Mouse (Mus musculus) forebrain, embryonic 15.5 days (tissue): ENCODE results near the gene Mrm3. TPM values are rescaled to one million over a fixed set of nuclear protein-coding genes. Genes with fewer than 3 reads are reported as not detected.
"Not testable (repeated sequence)": the region's sequence is repeated elsewhere in the genome, so short reads cannot be mapped to it uniquely, and the experiment has no call there.

Source experiments
- ATAC-seq: fragments of 200-750 bp; cut with Nextera tagmentation; replicated peaks from 2 replicates; pipeline ENCODE4 v1.8.0; 2017; ENCODE audit warnings: mild to moderate bottlenecking, moderate TSS enrichment, moderate library complexity
- H3K27ac ChIP-seq: fragments of 300-500 bp; sonication (generic); replicated peaks from 2 replicates; pipeline ENCODE4 v1.5.1; 2015; ENCODE audit warnings: mild to moderate bottlenecking, inconsistent platforms
- H3K27me3 ChIP-seq: fragments of 300-500 bp; sonication (generic); 2 replicates; pipeline ENCODE4 v1.6.1; 2015; ENCODE audit warnings: inconsistent platforms
- H3K36me3 ChIP-seq: fragments of 300-500 bp; sonication (generic); 2 replicates; pipeline ENCODE4 v1.6.1; 2015; ENCODE audit warnings: mild to moderate bottlenecking, inconsistent platforms
- H3K4me1 ChIP-seq: fragments of 300-500 bp; sonication (generic); 2 replicates; pipeline ENCODE4 v1.6.1; 2015; ENCODE audit warnings: inconsistent platforms
- H3K4me2 ChIP-seq: fragments of 300-500 bp; sonication (generic); replicated peaks from 2 replicates; pipeline ENCODE4 v1.6.1; 2015; ENCODE audit warnings: mild to moderate bottlenecking, inconsistent platforms
- H3K4me3 ChIP-seq: fragments of 300-500 bp; sonication (generic); 2 replicates; pipeline ENCODE4 v1.5.1; 2015; ENCODE audit warnings: mild to moderate bottlenecking, inconsistent platforms
- H3K9ac ChIP-seq: fragments of 300-500 bp; sonication (generic); replicated peaks from 2 replicates; pipeline ENCODE4 v1.6.1; 2015; ENCODE audit warnings: mild to moderate bottlenecking, inconsistent platforms
- H3K9me3 ChIP-seq: fragments of 300-500 bp; sonication (generic); 2 replicates; pipeline ENCODE4 v1.6.1; 2016; ENCODE audit warnings: inconsistent platforms
- WGBS: fragments of 180-500 bp; shearing (Covaris S2); methylation state at CpG from one replicate; pipeline ENCODE4 v1.1.7; 2015; ENCODE audit warnings: mixed read lengths; 5-methylcytosine and 5-hydroxymethylcytosine counted together
- polyA plus RNA-seq: library from polyadenylated mRNA; unstranded; fragments of >200 nt; fragmentation: Nextera tagmentation; extraction: Ambion mirVana; gene quantifications from 2 replicates; pipeline ENCODE4 v1.2.1, GENCODE M21; 2015

Mrm3 gene
- 20.2 and 22.2 TPM in 2 replicates for polyA plus RNA-seq

DNA sequence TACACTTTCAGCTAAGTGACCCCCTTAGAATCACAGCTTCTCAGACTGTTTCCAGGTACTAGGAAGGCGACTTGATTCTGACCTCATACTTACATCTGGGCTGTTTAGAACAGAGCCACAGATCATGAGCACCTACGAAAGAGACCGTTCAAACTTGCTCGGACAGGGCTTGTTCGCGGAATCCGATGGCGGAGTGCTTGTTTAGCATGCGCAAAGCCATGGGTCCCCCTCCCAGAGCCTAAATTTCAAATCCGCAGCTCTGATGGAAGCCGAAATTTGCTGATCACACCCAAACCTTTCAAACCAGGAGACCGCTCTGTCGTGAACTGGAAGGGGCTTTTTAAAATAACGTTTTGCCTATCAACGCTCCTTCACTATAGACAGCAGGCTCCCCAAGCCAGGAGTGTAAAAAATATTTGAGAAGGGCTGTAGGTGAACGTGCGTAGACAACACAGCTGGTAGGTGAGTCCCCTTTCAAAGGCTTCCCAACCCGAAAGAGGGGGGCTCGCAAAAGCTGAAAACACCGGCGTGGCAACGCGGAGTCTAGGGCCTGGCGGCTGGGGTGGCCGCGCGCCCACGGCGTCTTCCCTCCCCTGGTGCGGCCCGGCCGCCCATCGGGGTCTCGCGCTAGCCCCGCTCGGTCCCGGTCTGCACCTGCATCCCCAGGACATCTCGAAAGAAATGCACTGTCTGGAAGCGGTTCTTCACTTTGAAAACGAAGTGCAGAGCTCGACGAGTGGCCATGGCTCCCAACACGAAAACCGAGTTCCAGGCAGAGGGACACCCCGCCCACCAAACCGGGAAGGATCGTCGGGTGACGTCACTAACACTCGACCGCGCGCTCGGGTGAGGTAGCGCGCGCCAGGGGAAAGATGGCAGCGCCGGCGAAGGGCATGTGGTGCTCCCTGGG, at the start of gene Mrm3, which contains the start of gene Glod4:
TSS of gene Mrm3 (plus strand) at position 815 of the 910 bp plus-strand sequence.
TSS of gene Glod4 (minus strand) at position 825 of the 910 bp plus-strand sequence.
- peaks cover 25% of the 10 kb centered on the region for H3K4me1 ChIP-seq
- peak within 1 kb of the TSS; percentile 92 for H3K4me2 ChIP-seq
- H3K9ac ChIP-seq = peak within 1 kb of the TSS; percentile 93
- peak within 1 kb of the TSS; percentile 87 for H3K27ac ChIP-seq
- peak; percentile 94 for ATAC-seq
- H3K27me3 ChIP-seq = no peaks in the 10 kb centered on the region
- no peaks in the 10 kb centered on the region for H3K9me3 ChIP-seq
- H3K36me3 ChIP-seq = peaks cover 20% of the 10 kb centered on the region
- under 1% methylated on average over 61 of the region's 61 CpGs for WGBS
- peak within 1 kb of the TSS; percentile 73 for H3K4me3 ChIP-seq

DNA sequence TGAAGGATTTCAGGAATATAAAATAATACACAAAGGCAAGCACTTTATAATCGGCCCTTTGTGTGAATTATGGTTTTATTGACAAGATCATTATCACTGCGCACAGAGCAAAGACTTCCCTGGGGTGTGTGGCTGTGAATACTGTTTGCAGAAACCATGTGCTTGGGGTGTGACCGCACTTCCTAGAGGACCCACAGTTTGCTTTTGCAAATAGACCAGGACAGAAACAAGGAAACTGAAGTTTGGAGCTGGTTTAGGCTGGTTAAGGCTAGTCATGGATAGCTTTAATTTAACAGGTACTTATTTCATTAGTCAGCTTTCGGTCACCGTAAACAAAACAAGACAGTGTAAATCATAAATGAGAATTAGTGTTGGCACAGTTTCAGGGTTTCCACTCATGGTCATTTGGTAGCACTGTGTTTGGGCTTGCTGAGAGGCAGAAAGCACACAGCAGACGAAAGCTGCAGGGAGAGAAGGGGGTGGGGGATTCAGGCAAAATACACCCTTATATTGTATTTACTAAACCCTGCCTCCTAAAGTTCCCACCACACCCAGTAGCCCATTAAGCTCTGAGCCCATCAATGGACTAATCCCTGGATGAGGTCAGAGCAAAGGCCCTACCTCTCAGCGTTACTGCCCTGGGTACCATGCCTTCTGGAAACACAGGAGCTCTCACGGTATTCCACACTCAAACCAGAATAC, 47.1 kb upstream of the Mrm3 start:
- Histone ChIP-seq H3K4me3 (no peak overlapping the region), H3K4me1 (peaks cover 4% of the 10 kb centered on the region), H3K4me2 (no peak overlapping the region), H3K27ac (no peak overlapping the region), H3K9me3 (no peaks in the 10 kb centered on the region), H3K36me3 (no peaks in the 10 kb centered on the region), H3K27me3 (no peaks in the 10 kb centered on the region), H3K9ac (no peak overlapping the region)
- ATAC-seq = no peak
- 52% methylated on average over 8 of the region's 8 CpGs for WGBS

DNA sequence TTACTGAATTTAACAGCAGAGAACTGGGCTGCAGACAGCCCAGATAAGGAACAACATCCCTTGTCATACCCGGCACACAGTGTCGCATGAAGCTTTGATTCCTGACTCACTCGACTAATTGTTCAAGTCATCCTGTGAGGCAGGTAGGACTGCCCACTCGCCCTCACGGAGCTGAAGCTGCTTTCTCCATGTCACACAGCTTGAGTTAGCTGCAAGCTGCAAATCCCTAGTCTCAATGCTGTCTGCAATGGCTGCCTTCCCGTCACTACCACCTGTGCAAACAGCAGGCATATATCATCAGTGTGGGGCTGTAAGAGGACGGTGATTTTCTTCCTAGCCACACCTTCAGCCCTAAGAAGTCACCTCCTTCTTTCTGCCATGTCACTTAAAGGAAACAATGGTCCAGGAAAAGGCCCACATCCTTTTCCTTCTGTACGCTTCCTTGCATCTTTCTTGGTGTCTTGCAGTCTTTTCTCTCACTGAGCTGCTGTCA, 46.5 kb upstream of the Mrm3 start:
- no peaks in the 10 kb centered on the region for H3K36me3 ChIP-seq
- no peak overlapping the region for H3K4me3 ChIP-seq
- no peaks in the 10 kb centered on the region for H3K9me3 ChIP-seq
- WGBS = 50% methylated on average over 8 of the region's 8 CpGs
- H3K27me3 ChIP-seq = no peaks in the 10 kb centered on the region
- H3K27ac ChIP-seq = no peak overlapping the region
- ATAC-seq = no peak
- no peak overlapping the region for H3K4me2 ChIP-seq
- no peak overlapping the region for H3K9ac ChIP-seq
- peaks cover 6% of the 10 kb centered on the region for H3K4me1 ChIP-seq

DNA sequence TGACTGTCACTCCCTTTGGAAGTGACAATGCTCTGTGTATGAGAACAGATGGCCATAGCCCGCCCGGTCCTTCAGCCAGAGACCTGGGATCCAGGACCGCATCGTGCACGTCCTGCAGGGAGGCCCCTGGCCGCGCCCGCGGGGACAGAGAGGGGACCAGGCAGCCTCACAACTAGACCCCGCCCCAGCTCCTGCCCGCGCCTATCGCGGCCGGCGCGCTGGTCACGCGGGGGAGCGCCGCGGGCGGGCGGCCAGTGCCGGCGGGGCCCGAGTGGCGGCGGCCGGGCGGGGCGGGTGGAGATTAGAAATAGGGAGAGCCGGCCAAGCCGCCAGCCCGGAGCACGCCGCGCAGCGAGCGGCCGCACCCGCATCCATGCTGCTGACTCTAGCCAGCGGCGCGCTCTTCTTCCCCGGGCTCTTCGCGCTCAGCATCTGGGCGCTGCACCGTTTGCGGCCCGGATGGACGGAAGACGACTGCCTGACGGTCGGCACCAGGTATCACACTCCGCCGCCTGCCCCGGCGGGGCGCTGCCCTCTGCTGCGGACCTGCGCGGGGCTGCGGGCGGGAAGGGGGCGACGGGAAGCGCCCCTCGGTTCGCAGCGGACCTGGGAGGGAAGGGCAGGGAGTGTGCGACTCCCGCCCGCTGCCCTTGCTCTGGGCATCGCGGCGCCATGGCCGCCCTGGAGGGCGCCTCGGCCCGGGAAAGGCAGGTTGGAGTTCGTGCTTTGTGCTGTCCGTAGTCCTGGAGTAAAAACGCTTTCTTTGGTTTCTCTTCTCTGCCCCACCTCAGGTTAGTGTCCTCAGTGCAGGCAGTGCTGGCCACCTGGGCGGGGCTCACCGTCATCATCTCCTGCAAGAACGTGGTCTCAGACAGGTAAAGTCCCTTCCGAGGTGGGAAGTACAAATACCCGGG, 41.5 kb upstream of the Mrm3 start:
- under 1% methylated on average over 83 of the region's 90 CpGs for WGBS

DNA sequence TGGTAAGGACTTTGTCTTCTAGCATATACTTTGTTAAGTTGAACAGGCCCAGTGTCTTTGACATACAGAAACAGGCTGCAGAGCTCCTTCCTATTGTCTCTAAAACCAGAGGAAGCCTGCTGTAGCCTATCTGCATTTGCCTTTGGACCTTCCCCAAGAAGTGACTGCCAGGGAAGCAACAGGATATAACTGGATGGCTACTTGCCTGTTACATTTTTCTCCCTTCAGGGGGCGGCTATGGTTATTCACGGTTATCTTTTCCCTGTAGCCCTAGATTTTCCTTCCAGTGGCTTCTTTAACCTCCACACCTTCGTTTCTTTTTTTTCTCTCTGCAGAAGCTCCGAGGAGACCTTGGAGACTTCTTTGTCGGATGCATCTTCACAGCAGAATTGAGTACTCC, 36.7 kb upstream of the Mrm3 start:
- Histone ChIP-seq H3K9me3 (no peaks in the 10 kb centered on the region), H3K27me3 (no peaks in the 10 kb centered on the region), H3K4me3 (no peak overlapping the region), H3K27ac (no peak overlapping the region), H3K4me2 (no peak overlapping the region), H3K4me1 (peaks cover 15% of the 10 kb centered on the region), H3K36me3 (peaks cover 57% of the 10 kb centered on the region), H3K9ac (no peak overlapping the region)
- 85% methylated on average over 5 of the region's 5 CpGs for WGBS
- no peak for ATAC-seq

More for the DNA sequence above, 41.5 kb upstream of the Mrm3 start:
- peak overlapping the region; percentile 71 for H3K4me3 ChIP-seq
- peaks cover 19% of the 10 kb centered on the region for H3K36me3 ChIP-seq
- no peaks in the 10 kb centered on the region for H3K9me3 ChIP-seq
- no peaks in the 10 kb centered on the region for H3K27me3 ChIP-seq
- H3K9ac ChIP-seq = peak overlapping the region; percentile 84
- H3K4me1 ChIP-seq = peaks cover 21% of the 10 kb centered on the region
- ATAC-seq = peak; percentile 99
- H3K4me2 ChIP-seq = peak overlapping the region; percentile 74
- H3K27ac ChIP-seq = peak overlapping the region; percentile 68

DNA sequence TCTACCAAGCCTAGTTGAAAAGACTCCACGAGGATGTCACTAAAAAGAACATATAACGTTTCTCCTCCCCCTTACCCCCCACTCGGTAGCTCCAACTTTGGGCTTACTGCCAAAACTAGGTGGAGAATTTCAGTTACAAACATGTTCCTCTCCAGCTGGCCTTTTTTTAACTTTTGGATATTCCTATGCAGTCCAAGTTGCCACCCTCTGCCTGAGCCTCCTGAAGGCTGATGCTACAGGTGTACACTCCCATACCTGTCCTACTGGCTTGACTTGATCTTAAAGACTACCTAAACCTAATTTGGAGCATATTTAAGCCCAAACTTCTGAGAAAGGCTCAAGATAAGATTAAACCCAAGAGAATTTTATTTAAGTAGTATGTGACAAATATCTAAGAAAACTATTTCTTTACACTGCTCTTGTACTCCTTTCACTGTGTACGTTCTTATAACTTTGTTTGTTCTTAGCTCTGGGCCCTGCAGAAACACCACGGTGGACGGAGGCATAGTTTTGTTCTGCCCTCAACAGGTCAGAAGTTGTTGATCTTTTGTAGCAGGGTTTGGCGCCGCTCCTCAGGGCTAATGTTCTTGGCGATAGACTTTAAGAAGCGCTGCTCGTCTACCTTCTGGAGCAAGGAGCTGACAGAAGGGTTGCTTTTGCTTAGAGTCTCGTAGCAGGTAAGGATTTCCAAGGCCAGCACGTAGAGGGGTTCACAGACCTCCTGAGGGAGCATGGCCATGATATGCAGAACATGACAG, 33.1 kb upstream of the Mrm3 start:
- H3K27me3 ChIP-seq = no peaks in the 10 kb centered on the region
- no peaks in the 10 kb centered on the region for H3K9me3 ChIP-seq
- H3K4me2 ChIP-seq = no peak overlapping the region
- ATAC-seq = no peak
- H3K27ac ChIP-seq = no peak overlapping the region
- peaks cover 65% of the 10 kb centered on the region for H3K36me3 ChIP-seq
- no peak overlapping the region for H3K4me3 ChIP-seq
- 83% methylated on average over 13 of the region's 13 CpGs for WGBS
- no peaks in the 10 kb centered on the region for H3K4me1 ChIP-seq
- no peak overlapping the region for H3K9ac ChIP-seq

DNA sequence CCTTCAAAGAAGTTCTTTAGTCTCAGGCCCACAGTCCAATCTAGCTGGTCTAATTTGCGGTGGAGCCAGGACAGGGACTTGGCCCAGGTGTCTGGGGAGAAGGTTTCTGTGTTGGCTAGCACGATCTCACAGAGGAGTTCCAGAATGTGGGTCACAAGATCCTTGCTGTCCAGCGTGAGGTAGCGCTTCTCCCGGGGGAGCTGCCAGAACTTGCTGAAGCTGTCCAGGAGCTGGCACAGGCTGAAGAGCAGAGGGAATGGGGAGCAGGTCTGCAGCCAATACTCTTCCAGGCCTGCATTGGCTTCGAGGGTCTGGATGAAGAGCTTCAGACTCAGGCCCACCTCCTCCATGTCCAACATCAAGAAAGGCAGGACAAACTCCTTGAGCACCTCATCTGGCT, 31.9 kb upstream of the Mrm3 start:
- ATAC-seq = not testable (repeated sequence)

DNA sequence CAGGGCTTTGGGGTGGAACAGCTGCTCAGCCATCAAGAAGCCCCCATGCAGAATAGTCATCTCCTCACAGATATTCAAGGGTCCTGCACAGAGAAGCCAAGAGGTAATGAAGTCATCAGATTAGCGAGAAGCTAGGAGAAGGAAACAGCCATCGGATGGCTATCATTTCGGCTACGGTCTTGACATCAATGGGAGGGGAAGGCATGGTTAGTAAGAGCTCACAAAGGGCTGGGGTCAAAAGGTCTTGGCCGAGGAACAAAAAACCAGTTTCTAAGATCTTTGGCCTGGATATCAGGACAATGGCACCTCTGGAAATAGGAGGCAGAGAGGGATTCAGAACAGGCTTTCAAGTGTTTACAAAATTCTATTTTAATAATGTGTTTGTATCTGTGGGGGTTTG, 29.7 kb upstream of the Mrm3 start:
- Histone ChIP-seq H3K4me1 (peaks cover 7% of the 10 kb centered on the region), H3K4me2 (no peak overlapping the region), H3K36me3 (peaks cover 34% of the 10 kb centered on the region), H3K4me3 (no peak overlapping the region), H3K27me3 (no peaks in the 10 kb centered on the region), H3K9me3 (no peaks in the 10 kb centered on the region), H3K9ac (no peak overlapping the region), H3K27ac (no peak overlapping the region)
- ATAC-seq = no peak
- 45% methylated on average over 5 of the region's 5 CpGs for WGBS

More for the DNA sequence above, 31.9 kb upstream of the Mrm3 start:
- H3K4me3 ChIP-seq, H3K27me3 ChIP-seq, H3K9me3 ChIP-seq, H3K4me2 ChIP-seq, H3K9ac ChIP-seq, H3K4me1 ChIP-seq, H3K27ac ChIP-seq: not testable (repeated sequence)
- 92% methylated on average over 5 of the region's 6 CpGs for WGBS
- H3K36me3 ChIP-seq = peaks cover 57% of the 10 kb centered on the region

DNA sequence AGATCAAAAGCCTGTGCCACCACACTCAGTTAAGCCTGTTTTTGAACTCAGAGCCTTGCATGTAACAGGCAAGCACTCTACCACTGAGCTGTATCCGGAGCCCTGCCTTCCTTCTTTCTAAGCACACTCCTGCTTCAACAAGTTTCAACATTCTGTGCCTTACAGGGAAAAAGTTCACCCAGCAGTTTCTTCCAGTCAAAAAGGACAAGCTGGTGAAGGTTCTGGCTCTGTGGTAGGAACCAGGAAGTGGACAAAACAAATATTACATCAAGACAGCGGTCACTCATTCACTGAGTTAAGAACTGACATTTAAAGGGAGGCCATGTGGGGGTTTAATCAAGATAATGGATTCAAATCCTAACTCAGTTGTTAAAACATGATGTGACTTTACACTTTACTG, 28.5 kb upstream of the Mrm3 start:
- Histone ChIP-seq H3K27me3 (no peaks in the 10 kb centered on the region), H3K9me3 (no peaks in the 10 kb centered on the region), H3K4me3 (no peak overlapping the region), H3K4me1 (peaks cover 7% of the 10 kb centered on the region), H3K27ac (no peak overlapping the region), H3K9ac (no peak overlapping the region), H3K4me2 (no peak overlapping the region), H3K36me3 (peaks cover 24% of the 10 kb centered on the region)
- WGBS = 92% methylated on average over 2 of the region's 2 CpGs
- ATAC-seq = no peak

DNA sequence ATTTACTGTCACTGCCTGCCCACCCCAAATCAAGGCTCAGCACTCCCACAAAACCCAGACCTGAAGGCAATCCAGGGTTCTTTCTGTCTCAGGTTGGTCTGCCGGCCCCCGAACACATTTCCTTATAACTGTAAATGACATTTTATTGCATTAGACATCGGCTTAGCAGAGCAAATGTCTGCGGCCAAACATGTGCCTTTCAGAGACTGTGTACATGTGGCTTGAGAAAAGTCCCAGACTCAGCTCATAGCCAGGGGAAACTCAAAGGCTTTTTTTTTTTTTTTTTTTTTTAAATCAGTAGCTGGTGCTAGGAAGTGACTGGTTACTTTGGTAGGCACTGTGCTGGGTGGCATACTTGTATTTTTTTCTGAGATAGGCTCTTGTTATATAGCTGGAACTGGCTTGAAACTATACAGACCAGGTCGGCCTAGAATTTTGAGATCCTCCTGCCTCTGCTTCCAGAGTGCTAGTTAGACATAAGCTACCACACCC, 27.4 kb upstream of the Mrm3 start:
- H3K27ac ChIP-seq = no peak overlapping the region
- WGBS = 93% methylated on average over 5 of the region's 5 CpGs
- H3K4me2 ChIP-seq = peak overlapping the region; percentile 69

More for the DNA sequence above, 27.4 kb upstream of the Mrm3 start:
- peaks cover 20% of the 10 kb centered on the region for H3K36me3 ChIP-seq
- H3K9me3 ChIP-seq = no peaks in the 10 kb centered on the region
- ATAC-seq = no peak
- peaks cover 7% of the 10 kb centered on the region for H3K4me1 ChIP-seq
- peak overlapping the region; percentile 88; the same call in 1 of the 2 replicates for H3K4me3 ChIP-seq
- H3K9ac ChIP-seq = no peak overlapping the region
- no peaks in the 10 kb centered on the region for H3K27me3 ChIP-seq
